Mouse (Mus musculus): ENCODE measurements at regions not wholly inside any gene's neighbourhood (a gene's known extent, or its start where the extent isn't known, plus 50 kb on each side); places are given as distances from the start of the nearest gene placed in this dataset.
"Not testable (repeated sequence)": the region's sequence is repeated elsewhere in the genome, so short reads cannot be mapped to it uniquely, and the experiment has no call there.

GRCm38 (mm10) chr6:70517932-70518331, 274.1 kb downstream of the Rpia start:
- no peak for DNase-seq (ENCODE audit: low spot score in 2 of 2)

- no peak for DNase-seq (ENCODE audit: low spot score in 2 of 2)
Measured at GRCm38 (mm10) chr6:70468623-70469479, 323.2 kb downstream of the Rpia start.

GRCm38 (mm10) chr6:70457279-70457678, 334.8 kb downstream of the Rpia start:
- no peak for DNase-seq (ENCODE audit: low spot score in 2 of 2)

GRCm38 (mm10) chr6:70434739-70435138, 357.3 kb downstream of the Rpia start:
- peak in 1 of 2 experiments; percentile 2 for DNase-seq (ENCODE audit: low spot score in 2 of 2)

- peak; percentile 23 to 27 for DNase-seq (ENCODE audit: low spot score in 2 of 2)
Measured at GRCm38 (mm10) chr6:70406290-70406689, 385.7 kb downstream of the Rpia start.

- DNase-seq (ENCODE audit: low spot score in 2 of 2): not testable (repeated sequence)
Measured at GRCm38 (mm10) chr6:70389850-70390249, 402.2 kb downstream of the Rpia start.

- peak; percentile 57 to 66 for DNase-seq (ENCODE audit: low spot score in 2 of 2)
Measured at GRCm38 (mm10) chr6:70386396-70386795, 405.6 kb downstream of the Rpia start.

- not testable (repeated sequence) for DNase-seq (ENCODE audit: low spot score in 2 of 2)
Measured at GRCm38 (mm10) chr6:70379339-70379738, 412.7 kb downstream of the Rpia start.

- not testable (repeated sequence) for DNase-seq (ENCODE audit: low spot score in 2 of 2)
Measured at GRCm38 (mm10) chr6:70371821-70372220, 420.2 kb downstream of the Rpia start.

- DNase-seq (ENCODE audit: low spot score in 2 of 2): peak; percentile 25 to 26
Measured at GRCm38 (mm10) chr6:70356303-70356702, 435.7 kb downstream of the Rpia start.

GRCm38 (mm10) chr6:70342147-70342546, 449.9 kb downstream of the Rpia start:
- no peak for DNase-seq (ENCODE audit: low spot score in 2 of 2)

- peak; percentile 39 to 41 for DNase-seq (ENCODE audit: low spot score in 2 of 2)
Measured at GRCm38 (mm10) chr6:70340691-70341090, 451.3 kb downstream of the Rpia start.

- peak in 1 of 2 experiments; percentile 5 for DNase-seq (ENCODE audit: low spot score in 2 of 2)
Measured at GRCm38 (mm10) chr6:70315318-70315717, 476.7 kb downstream of the Rpia start.

GRCm38 (mm10) chr6:70314667-70315066, 477.4 kb downstream of the Rpia start:
- DNase-seq (ENCODE audit: low spot score in 2 of 2): peak; percentile 31 to 46

- not testable (repeated sequence) for DNase-seq (ENCODE audit: low spot score in 2 of 2)
Measured at GRCm38 (mm10) chr6:70301100-70301499, 490.9 kb downstream of the Rpia start.

GRCm38 (mm10) chr6:70260227-70260626, 531.8 kb downstream of the Rpia start:
- DNase-seq (ENCODE audit: low spot score in 2 of 2): peak; percentile 36 to 63

- peak; percentile 23 to 27 for DNase-seq (ENCODE audit: low spot score in 2 of 2)
Measured at GRCm38 (mm10) chr6:70240167-70240566, 551.9 kb downstream of the Rpia start.

- DNase-seq (ENCODE audit: low spot score in 2 of 2): no peak
Measured at GRCm38 (mm10) chr6:70227166-70227565, 564.9 kb downstream of the Rpia start.

- not testable (repeated sequence) for DNase-seq (ENCODE audit: low spot score in 2 of 2)
Measured at GRCm38 (mm10) chr6:70216632-70217031, 575.4 kb downstream of the Rpia start.

- not testable (repeated sequence) for DNase-seq (ENCODE audit: low spot score in 2 of 2)
Measured at GRCm38 (mm10) chr6:70215781-70216180, 576.3 kb downstream of the Rpia start.
